Comparison of ENCODE assay signal across 16 mouse cellular contexts in genomic region chr16:85150902-85151301, GRCm38 (mm10). TPM values are rescaled to one million over a fixed set of nuclear protein-coding genes. Genes with fewer than 3 reads are reported as not detected.
DNase-seq lines count a peak whose midpoint lies in the region; ATAC-seq and TF ChIP-seq lines count a peak whose summit lies in the region.
"Had no signal": no experiment of that assay in that cellular context is flagged by ENCODE, and none has a peak within 500 bp of the region (broad histone marks: within the 10 kb centered on the region; RNA-seq: fewer than 3 reads in every experiment).

No protein-coding gene starts in this region.

- H3K27ac ChIP-seq in heart, embryonic 13.5 days (replicated peaks): peak overlapping the region; percentile 78
- no peak overlapping the region for H3K27ac ChIP-seq in lung, embryonic 14.5 days (ENCODE audit: low read depth)
- H3K27ac ChIP-seq in embryonic fibroblast, embryonic 13.5 days (ENCODE audit: insufficient read depth, low read length): 0 out of 2 replicates have a peak overlapping the region, but pooled peaks have one; percentile 32
- H3K27ac ChIP-seq: limb, embryonic 15.5 days; stomach, embryonic 15.5 days had no signal

- DNase-seq in embryo, embryonic 10 days (ENCODE audit: low spot score): peak; percentile 56
- no peak for DNase-seq in embryo, embryonic 10.5 days (ENCODE audit: low spot score)
- DNase-seq in heart, adult 8-10 months (ENCODE audit: low spot score): no peak
- DNase-seq in lung, embryonic 14.5 days: no peak
- DNase-seq in lung, postnatal 25 days (ENCODE audit: low spot score): no peak
- DNase-seq in frontal cortex, postnatal 14 days (ENCODE audit: low spot score in 2 of 2): no peak
- DNase-seq: cerebellum, adult 9-11 months; gastrocnemius, postnatal 36 days; kidney, adult 11 months; lung, adult 2 months; right cerebral cortex, adult 18-20 months; spleen, adult 18-20 months had no signal

- 22% methylated on average over 9 of the region's 9 CpGs for WGBS in heart, embryonic 13.5 days
- 34% methylated on average over 9 of the region's 9 CpGs for WGBS in lung, embryonic 14.5 days

- peak overlapping the region; percentile 48 for H3K9ac ChIP-seq in heart, embryonic 13.5 days
- H3K9ac ChIP-seq in lung, embryonic 14.5 days: no peak overlapping the region
- H3K9ac ChIP-seq: limb, embryonic 15.5 days; stomach, embryonic 15.5 days had no signal

- H3K4me2 ChIP-seq in heart, embryonic 13.5 days: peak overlapping the region; percentile 52
- H3K4me2 ChIP-seq in lung, embryonic 14.5 days: no peak overlapping the region
- H3K4me2 ChIP-seq: limb, embryonic 15.5 days; stomach, embryonic 15.5 days had no signal

- H3K4me1 ChIP-seq in heart, embryonic 13.5 days: peaks cover 90% of the 10 kb centered on the region
- peaks cover 17% of the 10 kb centered on the region for H3K4me1 ChIP-seq in lung, embryonic 14.5 days (ENCODE audit: insufficient read depth)
- peaks cover 27% of the 10 kb centered on the region for H3K4me1 ChIP-seq in embryonic fibroblast, embryonic 13.5 days (ENCODE audit: control insufficient read depth, insufficient read depth, low read length)

- ATAC-seq in heart, embryonic 13.5 days (ENCODE audit: extremely low read depth, insufficient number of reproducible peaks, low FRiP score, low TSS enrichment): no peak
- 0 out of 2 replicates have a peak, but pooled peaks have one; percentile 36 for ATAC-seq in lung, embryonic 14.5 days (ENCODE audit: insufficient read depth)

- H3K9me3 ChIP-seq in heart, embryonic 13.5 days: no peaks in the 10 kb centered on the region
- no peaks in the 10 kb centered on the region for H3K9me3 ChIP-seq in lung, embryonic 14.5 days (ENCODE audit: low read depth, low read length)
- H3K9me3 ChIP-seq: limb, embryonic 15.5 days; stomach, embryonic 15.5 days had no signal

- H3K27me3 ChIP-seq in heart, embryonic 13.5 days (replicated peaks): no peaks in the 10 kb centered on the region
- no peaks in the 10 kb centered on the region for H3K27me3 ChIP-seq in lung, embryonic 14.5 days (ENCODE audit: insufficient read depth, low read length)
- H3K27me3 ChIP-seq: limb, embryonic 15.5 days; stomach, embryonic 15.5 days had no signal

- TF ChIP-seq CTCF in lung, embryonic 14.5 days (IDR thresholded peaks at IDR 0.05; ENCODE audit: low read depth): no peak
- TF ChIP-seq CTCF in embryonic fibroblast, embryonic 13.5 days (IDR thresholded peaks at IDR 0.05; ENCODE audit: borderline replicate concordance, insufficient read depth, low read length): no peak

- no peak for TF ChIP-seq POLR2A in embryonic fibroblast, embryonic 13.5 days (IDR thresholded peaks at IDR 0.05; ENCODE audit: low read depth, low read length)

- no peaks in the 10 kb centered on the region for H3K36me3 ChIP-seq in heart, embryonic 13.5 days
- no peaks in the 10 kb centered on the region for H3K36me3 ChIP-seq in lung, embryonic 14.5 days (ENCODE audit: insufficient read depth)
- H3K36me3 ChIP-seq: limb, embryonic 15.5 days; stomach, embryonic 15.5 days had no signal

- H3K4me3 ChIP-seq in heart, embryonic 13.5 days: no peak overlapping the region
- H3K4me3 ChIP-seq in lung, embryonic 14.5 days (ENCODE audit: low read depth, low read length): no peak overlapping the region
- no peak overlapping the region for H3K4me3 ChIP-seq in embryonic fibroblast, embryonic 13.5 days (ENCODE audit: insufficient read depth, low read length)
- H3K4me3 ChIP-seq: limb, embryonic 15.5 days; stomach, embryonic 15.5 days had no signal

RNA-seq across cellular contexts. Expression of gene App, which starts 22.7 kb away (rescaled TPM):
- 165 and 166 TPM in 2 replicates for polyA plus RNA-seq in heart, embryonic 13.5 days (2015; fragmentation: Nextera tagmentation; extraction: Ambion mirVana)
- total RNA-seq in heart, adult 8-10 months (2022): 100 to 1,000 TPM; 121 to 133 (median 126) TPM
- 229 and 231 TPM in 2 replicates for polyA plus RNA-seq in lung, embryonic 14.5 days (2014; fragmentation: Nextera tagmentation; extraction: Ambion mirVana)
- 740 and 800 TPM in 2 replicates for polyA plus RNA-seq in embryonic fibroblast, embryonic 13.5 days (2011; ENCODE audit: insufficient read length, low read depth, missing spikeins)
